8 mouse cellular contexts compared by ENCODE assay signal in genomic region chr10:127030336-127031296, GRCm38 (mm10). TPM values are rescaled to one million over a fixed set of nuclear protein-coding genes. Genes with fewer than 3 reads are reported as not detected.
A peak's percentile ranks its signal among the peaks of the same experiment; 100 is the strongest.
DNase-seq lines count a peak whose midpoint lies in the region; ATAC-seq lines count a peak whose summit lies in the region.

Gene Tsfm (minus strand): TSS chr10:127030840.

- DNase-seq in adrenal gland, adult (ENCODE audit: inconsistent age in 2 of 2, low spot score in 1 of 2): peak; percentile 93 to 97
- peak; percentile 95 for DNase-seq in embryo, embryonic 10.5 days (ENCODE audit: low spot score)
- peak; percentile 94 for DNase-seq in gastrocnemius, postnatal 14 days
- DNase-seq in left cerebral cortex, postnatal 10 days (ENCODE audit: extremely low spot score in 1 of 2, low spot score in 2 of 2): peak; percentile 81 to 94
- peak; percentile 91 for DNase-seq in right cerebral cortex, postnatal 25 days
- peak; percentile 86 to 93 for DNase-seq in urinary bladder, postnatal 4 days (ENCODE audit: low spot score in 2 of 2)

- ATAC-seq in inflammation-experienced regulatory T-cells, adult 6 months: peak; percentile 90
- peak; percentile 96 for ATAC-seq in megakaryocyte-erythroid progenitor cell, adult 5-6 weeks (replicated peaks; ENCODE audit: low FRiP score, low TSS enrichment, poor library complexity, severe bottlenecking)

- intact Hi-C loops in gastrocnemius, postnatal 14 days (cut with DNase I; ENCODE audit: low total_unique reads): no loop called here
- intact Hi-C loops in left cerebral cortex, postnatal 10 days (cut with DNase I): loop anchor here (2.0 to 5.0 kb wide), 2 partner anchors 38 to 112 kb away; no protein-coding TSS in a partner anchor

RNA-seq across cellular contexts. Expression of gene Tsfm, which starts in this region (rescaled TPM):
- total RNA-seq in gastrocnemius, postnatal 14 days (2021): 10 to 100 TPM; 24.8 to 27.9 TPM
- polyA plus RNA-seq in inflammation-experienced regulatory T-cells, adult 6 months (2017; shearing (Covaris generic)): 10 to 100 TPM; 40.0 to 50.0 (median 48.3) TPM
- total RNA-seq in left cerebral cortex, postnatal 10 days (2021): 10 to 100 TPM; 28.6 to 31.0 TPM
- 41.6 and 61.2 TPM in 2 replicates for total RNA-seq in megakaryocyte-erythroid progenitor cell, adult 5-6 weeks (2014; fragmentation: Nextera tagmentation)
- total RNA-seq in megakaryocyte-erythroid progenitor cell, adult 5-6 weeks (2017): 55.5 and 63.3 TPM in 2 replicates

Comparison
In these comparisons a context has a peak if more than half of its experiments do, and no peak if none do; other contexts are left out.
1. Peak in every context shown above with its lines: DNase-seq and ATAC-seq.